Mouse (Mus musculus): ENCODE measurements around the gene Saa1.
"Not testable (repeated sequence)": the region's sequence is repeated elsewhere in the genome, so short reads cannot be mapped to it uniquely, and the experiment has no call there.

Gene Saa1

GRCm38 (mm10) chr7:46742880-46743279, at the start of gene Saa1:
Gene Saa1, minus strand, starts transcription at chr7:46742980.
- DNase-seq (ENCODE audit: low read depth, low spot score) = not testable (repeated sequence)

- DNase-seq (ENCODE audit: low read depth, low spot score) = no peak
These were observed 46.5 kb upstream of the Saa1 start for GRCm38 (mm10) chr7:46789177-46789849.

- peak; percentile 90 for DNase-seq (ENCODE audit: low read depth, low spot score)
These were observed 27.9 kb upstream of the Saa1 start for GRCm38 (mm10) chr7:46770706-46771105.

GRCm38 (mm10) chr7:46768451-46768850, 25.7 kb upstream of the Saa1 start:
- peak; percentile 40 for DNase-seq (ENCODE audit: low read depth, low spot score)

GRCm38 (mm10) chr7:46767371-46767770, 24.6 kb upstream of the Saa1 start:
- no peak for DNase-seq (ENCODE audit: low read depth, low spot score)

GRCm38 (mm10) chr7:46764672-46765071, 21.9 kb upstream of the Saa1 start:
- DNase-seq (ENCODE audit: low read depth, low spot score) = peak; percentile 81

GRCm38 (mm10) chr7:46762601-46763000, 19.8 kb upstream of the Saa1 start:
- no peak for DNase-seq (ENCODE audit: low read depth, low spot score)

- peak; percentile 83 for DNase-seq (ENCODE audit: low read depth, low spot score)
These were observed 18.4 kb upstream of the Saa1 start for GRCm38 (mm10) chr7:46761049-46761795.

GRCm38 (mm10) chr7:46751490-46751889, 8.7 kb upstream of the Saa1 start, which contains the start of gene Saa2:
Gene Saa2, plus strand, starts transcription at chr7:46751790.
- no peak for DNase-seq (ENCODE audit: low read depth, low spot score)

- peak; percentile 76 for DNase-seq (ENCODE audit: low read depth, low spot score)
These were observed 5.7 kb upstream of the Saa1 start for GRCm38 (mm10) chr7:46748459-46748858.

GRCm38 (mm10) chr7:46746381-46746780, 3.6 kb upstream of the Saa1 start:
- DNase-seq (ENCODE audit: low read depth, low spot score) = no peak

GRCm38 (mm10) chr7:46745816-46746215, 3.0 kb upstream of the Saa1 start:
- DNase-seq (ENCODE audit: low read depth, low spot score) = no peak

- not testable (repeated sequence) for DNase-seq (ENCODE audit: low read depth, low spot score)
These were observed 2.7 kb downstream of the Saa1 start for GRCm38 (mm10) chr7:46740041-46740440.

- no peak for DNase-seq (ENCODE audit: low read depth, low spot score)
These were observed 4.0 kb downstream of the Saa1 start for GRCm38 (mm10) chr7:46738561-46739460.

GRCm38 (mm10) chr7:46734983-46735382, 7.8 kb downstream of the Saa1 start:
- DNase-seq (ENCODE audit: low read depth, low spot score) = no peak

- DNase-seq (ENCODE audit: low read depth, low spot score) = no peak
These were observed 10.3 kb downstream of the Saa1 start, which contains the start of gene Saa4 for GRCm38 (mm10) chr7:46732458-46732857. Gene Saa4, minus strand, starts transcription at chr7:46732603.

- no peak for DNase-seq (ENCODE audit: low read depth, low spot score)
These were observed 15.2 kb downstream of the Saa1 start for GRCm38 (mm10) chr7:46727584-46727983.

- DNase-seq (ENCODE audit: low read depth, low spot score) = no peak
These were observed 18.4 kb downstream of the Saa1 start for GRCm38 (mm10) chr7:46724396-46724795.

GRCm38 (mm10) chr7:46723849-46724248, 18.9 kb downstream of the Saa1 start:
- no peak for DNase-seq (ENCODE audit: low read depth, low spot score)

- no peak for DNase-seq (ENCODE audit: low read depth, low spot score)
These were observed 19.4 kb downstream of the Saa1 start for GRCm38 (mm10) chr7:46723354-46723753.

GRCm38 (mm10) chr7:46720460-46720859, 22.3 kb downstream of the Saa1 start:
- DNase-seq (ENCODE audit: low read depth, low spot score) = no peak

- no peak for DNase-seq (ENCODE audit: low read depth, low spot score)
These were observed 23.3 kb downstream of the Saa1 start for GRCm38 (mm10) chr7:46719526-46719925.
